Mouse (Mus musculus): ENCODE data around the gene Slc25a14.

DNA sequence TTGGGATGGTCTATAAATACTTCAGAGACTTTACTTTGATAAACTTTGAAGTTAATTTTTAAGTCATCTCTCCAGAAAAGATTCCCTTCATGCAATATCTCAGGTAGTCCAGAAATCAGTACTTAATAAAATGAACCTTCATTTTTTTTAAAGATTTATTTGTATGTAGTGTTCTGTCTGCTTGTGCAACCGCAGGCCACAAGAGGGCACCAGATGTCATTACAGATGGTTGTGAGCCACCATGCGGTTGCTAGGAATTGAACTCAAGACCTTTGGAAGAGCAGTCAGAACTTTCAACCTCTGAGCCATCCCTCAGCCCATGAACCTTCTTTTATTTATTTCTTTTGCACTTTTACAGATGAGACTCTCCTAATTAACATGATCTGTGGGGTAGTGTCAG lies 13.8 kb downstream of the Slc25a14 start:
- TF ChIP-seq GATA1 (IDR thresholded peaks at IDR 0.05; ENCODE audit: borderline replicate concordance, low read length) (no peak), FLI1 (IDR thresholded peaks at IDR 0.05; ENCODE audit: low read length) (no peak)

Measured in megakaryocyte, embryonic 14.5 days (primary cell).